Mouse (Mus musculus): ENCODE data around the gene Ifih1.

GRCm38 (mm10) chr2:62549131-62549530 is 96.9 kb downstream of the Ifih1 start:
- TF ChIP-seq MAFK (IDR thresholded peaks at IDR 0.05; ENCODE audit: insufficient replicate concordance, low read length), result no peak
- no peak for TF ChIP-seq POLR2A (IDR thresholded peaks at IDR 0.05; ENCODE audit: low read depth, low read length)
- TF ChIP-seq CTCF (conservative IDR thresholded peaks at IDR 0.05 in 1 of 2, IDR thresholded peaks at IDR 0.05 in 1 of 2; ENCODE audit: low read depth in 2 of 2, low read length in 2 of 2), result no peak
- TF ChIP-seq ZC3H11A (IDR thresholded peaks at IDR 0.05; ENCODE audit: low read depth, low read length), result no peak
